In genomic region chr13:62897927-62898646, GRCm38 (mm10) we compare ENCODE assay signal across 18 mouse cellular contexts. TPM values are rescaled to one million over a fixed set of nuclear protein-coding genes. Genes with fewer than 3 reads are reported as not detected.
DNase-seq lines count a peak whose midpoint lies in the region; ATAC-seq and TF ChIP-seq lines count a peak whose summit lies in the region.
"Had no signal": no experiment of that assay in that cellular context is flagged by ENCODE, and none has a peak within 500 bp of the region (broad histone marks: within the 10 kb centered on the region; RNA-seq: fewer than 3 reads in every experiment).

No protein-coding gene starts in this region.

- no peak for TF ChIP-seq POLR2A in brain, embryonic 14.5 days (IDR thresholded peaks at IDR 0.05; ENCODE audit: borderline replicate concordance, extremely low read depth, insufficient read depth, insufficient read length, poor library complexity, severe bottlenecking)

- intact Hi-C loops in left cerebral cortex, adult 2 months (cut with DNase I) = no loop called here

- no peak for TF ChIP-seq CTCF in forebrain, postnatal 0 days (IDR thresholded peaks at IDR 0.05; ENCODE audit: low read depth)
- TF ChIP-seq CTCF in left cerebral cortex, adult 2 months (IDR thresholded peaks at IDR 0.05) = no peak
- TF ChIP-seq CTCF in brain, embryonic 14.5 days (IDR thresholded peaks at IDR 0.05; ENCODE audit: borderline replicate concordance, extremely low read depth, insufficient read depth, insufficient read length) = no peak

- peak; percentile 62 for ATAC-seq in forebrain, postnatal 0 days
- no peak for ATAC-seq in forebrain, embryonic 12.5 days (ENCODE audit: low FRiP score)
- ATAC-seq: forebrain, embryonic 13.5 days; intestine, postnatal 0 days; lung, postnatal 0 days had no signal

- peak; percentile 44 for DNase-seq in forebrain, postnatal 0 days
- no peak for DNase-seq in left cerebral cortex, adult 2 months (ENCODE audit: extremely low spot score in 1 of 2, low spot score in 2 of 2)
- no peak for DNase-seq in left cerebral cortex, adult 9 months (ENCODE audit: low spot score in 2 of 2)
- DNase-seq in Muller cell, postnatal 12 days (ENCODE audit: inconsistent ontology term) = peak; percentile 23
- DNase-seq in brain, embryonic 14.5 days (ENCODE audit: low read depth) = peak; percentile 21
- no peak for DNase-seq in kidney, adult 11 months
- DNase-seq: adrenal gland, postnatal 25 days; heart, postnatal 4 days; kidney, postnatal 10 days; right cerebral cortex, postnatal 4 days; thymus, postnatal 14 days had no signal

- H3K36me3 ChIP-seq in forebrain, postnatal 0 days (ENCODE audit: insufficient read depth) = no peaks in the 10 kb centered on the region
- no peaks in the 10 kb centered on the region for H3K36me3 ChIP-seq in forebrain, embryonic 12.5 days (replicated peaks)
- H3K36me3 ChIP-seq: liver, embryonic 15.5 days had no signal

- no peaks in the 10 kb centered on the region for H3K27me3 ChIP-seq in forebrain, postnatal 0 days (ENCODE audit: insufficient read depth, low read length)
- no peaks in the 10 kb centered on the region for H3K27me3 ChIP-seq in forebrain, embryonic 12.5 days
- H3K27me3 ChIP-seq: forebrain, embryonic 13.5 days; liver, embryonic 15.5 days had no signal

- WGBS in forebrain, postnatal 0 days = 72% methylated on average over 4 of the region's 4 CpGs
- whole genome bisulfite sequencing in forebrain, embryonic 12.5 days = 90% methylated on average over 4 of the region's 4 CpGs

- no peak overlapping the region for H3K4me3 ChIP-seq in forebrain, postnatal 0 days (ENCODE audit: low read depth, low read length)
- no peak overlapping the region for H3K4me3 ChIP-seq in forebrain, embryonic 12.5 days (replicated peaks)
- no peak overlapping the region for H3K4me3 ChIP-seq in left cerebral cortex, adult 2 months
- H3K4me3 ChIP-seq: forebrain, embryonic 13.5 days; liver, embryonic 15.5 days had no signal

- no peak overlapping the region for H3K27ac ChIP-seq in forebrain, postnatal 0 days (ENCODE audit: low read depth, low read length)
- H3K27ac ChIP-seq in forebrain, embryonic 12.5 days = no peak overlapping the region
- H3K27ac ChIP-seq in left cerebral cortex, adult 2 months = peak overlapping the region; percentile 24; the same call in 1 of the 2 replicates
- H3K27ac ChIP-seq: forebrain, embryonic 13.5 days; liver, embryonic 15.5 days had no signal

- no peaks in the 10 kb centered on the region for H3K4me1 ChIP-seq in forebrain, postnatal 0 days (ENCODE audit: insufficient read depth)
- H3K4me1 ChIP-seq in forebrain, embryonic 12.5 days = 0 out of 2 replicates have a peak, but pooled peaks cover 4% of the 10 kb centered on the region
- H3K4me1 ChIP-seq: forebrain, embryonic 13.5 days; liver, embryonic 15.5 days had no signal

- H3K4me2 ChIP-seq in forebrain, postnatal 0 days (ENCODE audit: low read depth) = no peak overlapping the region
- H3K4me2 ChIP-seq in forebrain, embryonic 12.5 days = no peak overlapping the region
- H3K4me2 ChIP-seq: forebrain, embryonic 13.5 days; liver, embryonic 15.5 days had no signal

- no peak overlapping the region for H3K9ac ChIP-seq in forebrain, postnatal 0 days
- H3K9ac ChIP-seq in forebrain, embryonic 12.5 days = no peak overlapping the region
- H3K9ac ChIP-seq: forebrain, embryonic 13.5 days; liver, embryonic 15.5 days had no signal

- no peaks in the 10 kb centered on the region for H3K9me3 ChIP-seq in forebrain, postnatal 0 days (ENCODE audit: low read length)
- no peaks in the 10 kb centered on the region for H3K9me3 ChIP-seq in forebrain, embryonic 12.5 days
- H3K9me3 ChIP-seq: forebrain, embryonic 13.5 days; liver, embryonic 15.5 days had no signal

RNA-seq across cellular contexts. Expression of gene Fbp1, which starts 10.0 kb away (rescaled TPM):
- total RNA-seq in forebrain, postnatal 0 days (2014; rRNA removed) = 0.15 TPM in 1 of 2 replicates, not detected in the other
- polyA plus RNA-seq in forebrain, postnatal 0 days (2015; fragmentation: Nextera tagmentation; extraction: Ambion mirVana) = 0.21 and 0.45 TPM in 2 replicates
- polyA plus RNA-seq in forebrain, embryonic 12.5 days (2016; fragmentation: Nextera tagmentation; extraction: Ambion mirVana) = not detected in 2 replicates
- under 1 TPM; 0.33 to 0.59 TPM for total RNA-seq in left cerebral cortex, adult 2 months (2021)
- polyA plus RNA-seq in brain, embryonic 14.5 days (2012; rRNA removed) = 0.08 TPM in 1 of 2 replicates, not detected in the other
- polyA plus RNA-seq: forebrain, embryonic 13.5 days had no signal

RNA-seq across cellular contexts. Expression of gene Fbp2, which starts 39.9 kb away (rescaled TPM):
- total RNA-seq in forebrain, postnatal 0 days (2014; rRNA removed) = 0.46 and 0.62 TPM in 2 replicates
- 1.1 and 1.2 TPM in 2 replicates for polyA plus RNA-seq in forebrain, postnatal 0 days (2015; fragmentation: Nextera tagmentation; extraction: Ambion mirVana)
- not detected in 2 replicates for polyA plus RNA-seq in forebrain, embryonic 12.5 days (2016; fragmentation: Nextera tagmentation; extraction: Ambion mirVana)
- total RNA-seq in left cerebral cortex, adult 2 months (2021) = not detected
- polyA plus RNA-seq in brain, embryonic 14.5 days (2012; rRNA removed) = 0.31 and 0.33 TPM in 2 replicates
- total RNA-seq: left cerebral cortex, adult 8-10 months; megakaryocyte, adult 5-6 weeks had no signal
- polyA plus RNA-seq: forebrain, embryonic 13.5 days had no signal

Comparison
In these comparisons a context has a peak if more than half of its experiments do, and no peak if none do; other contexts are left out.
1. DNase-seq: peak in forebrain, postnatal 0 days (single experiment), Muller cell, postnatal 12 days (single experiment) and brain, embryonic 14.5 days (single experiment); none in left cerebral cortex, adult 2 months (0 of 2), left cerebral cortex, adult 9 months (0 of 2) and kidney, adult 11 months (single experiment).